Mouse (Mus musculus) lung, embryonic 16.5 days (tissue): ENCODE results near the gene Gm28710. TPM values are rescaled to one million over a fixed set of nuclear protein-coding genes. Genes with fewer than 3 reads are reported as not detected.

Experiments
- ATAC-seq: fragments of 200-750 bp; cut with Nextera tagmentation; 2 replicates; pipeline ENCODE4 v1.8.0; 2017; ENCODE audit warnings: low read depth, mild to moderate bottlenecking, moderate library complexity
- H3K27ac ChIP-seq: fragments of 300-500 bp; sonication (generic); 2 replicates; pipeline ENCODE4 v1.5.1; 2014; ENCODE audit warnings: mild to moderate bottlenecking, control low read depth, low read length
- H3K27me3 ChIP-seq: fragments of 300-500 bp; sonication (generic); 2 replicates; pipeline ENCODE4 v1.6.1; 2014; ENCODE audit warnings: low read depth, low read length, mixed read lengths; ENCODE audit not compliant: control insufficient read depth, insufficient read depth
- H3K36me3 ChIP-seq: fragments of 300-500 bp; sonication (generic); 2 replicates; pipeline ENCODE4 v1.6.1; 2014; ENCODE audit warnings: low read length; ENCODE audit not compliant: control insufficient read depth, insufficient read depth
- H3K4me1 ChIP-seq: fragments of 300-500 bp; sonication (generic); replicated peaks from 2 replicates; pipeline ENCODE4 v1.6.1; 2014; ENCODE audit warnings: low read length, mixed read lengths; ENCODE audit not compliant: control insufficient read depth, insufficient read depth
- H3K4me2 ChIP-seq: fragments of 300-500 bp; sonication (generic); 2 replicates; pipeline ENCODE4 v1.6.1; 2014; ENCODE audit warnings: low read depth, low read length, control low read depth
- H3K4me3 ChIP-seq: fragments of 300-500 bp; sonication (generic); 2 replicates; pipeline ENCODE4 v1.5.1; 2014; ENCODE audit warnings: mild to moderate bottlenecking, low read length, control low read depth
- H3K9ac ChIP-seq: fragments of 300-500 bp; sonication (generic); 2 replicates; pipeline ENCODE4 v1.6.1; 2014; ENCODE audit warnings: low read length, control low read depth
- H3K9me3 ChIP-seq: fragments of 300-500 bp; sonication (generic); 2 replicates; pipeline ENCODE4 v1.6.1; 2016; ENCODE audit warnings: low read length; ENCODE audit not compliant: control insufficient read depth
- WGBS: fragments of 180-500 bp; shearing (Covaris S2); extraction: QIAGEN DNeasy Blood & Tissue Kit; methylation state at CpG from one replicate; pipeline ENCODE4 v1.1.7; 2014; 5-methylcytosine and 5-hydroxymethylcytosine counted together
- polyA plus RNA-seq: library from polyadenylated mRNA; unstranded; fragments of >200 nt; fragmentation: Nextera tagmentation; extraction: Ambion mirVana; gene quantifications from 2 replicates; pipeline ENCODE4 v1.2.1, GENCODE M21; 2015

The Gm28710 gene
- polyA plus RNA-seq, 1 experiment from 2014 or later, result not detected

GRCm38 (mm10) chr5:16919791-16920190 lies 128.2 kb downstream of the Gm28710 start:
- ATAC-seq, result no peak
- WGBS, result 90% methylated on average over 8 of the region's 8 CpGs

DNA sequence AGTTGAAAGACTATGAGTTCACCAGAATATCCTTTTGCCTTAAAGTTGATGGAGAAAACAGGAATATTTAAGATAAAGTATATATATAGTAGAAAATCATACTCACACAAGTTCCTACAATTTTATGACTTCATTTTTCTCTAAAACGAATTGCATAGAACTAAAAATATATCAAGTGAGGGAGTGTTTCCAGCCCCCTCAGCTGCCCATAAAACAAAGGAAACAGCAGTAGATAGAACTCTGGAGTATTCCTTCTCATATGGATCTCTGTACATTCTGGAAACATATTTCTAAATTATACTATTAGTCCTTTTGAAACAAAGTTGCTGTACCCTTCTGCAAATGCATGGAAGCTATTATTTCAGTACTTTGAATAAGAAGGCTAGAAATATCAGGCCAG lies 130.9 kb downstream of the Gm28710 start:
- no peak overlapping the region for H3K9ac ChIP-seq
- H3K4me2 ChIP-seq, result no peak overlapping the region
- H3K27me3 ChIP-seq, result no peaks in the 10 kb centered on the region
- no peaks in the 10 kb centered on the region for H3K4me1 ChIP-seq
- 60% methylated on average over 1 of the region's 1 CpGs for WGBS
- no peaks in the 10 kb centered on the region for H3K9me3 ChIP-seq
- no peak for ATAC-seq
- no peak overlapping the region for H3K4me3 ChIP-seq
- H3K27ac ChIP-seq, result no peak overlapping the region
- H3K36me3 ChIP-seq, result no peaks in the 10 kb centered on the region

More at GRCm38 (mm10) chr5:16919791-16920190, 128.2 kb downstream of the Gm28710 start:
- H3K27me3 ChIP-seq, result no peaks in the 10 kb centered on the region
- H3K36me3 ChIP-seq, result no peaks in the 10 kb centered on the region
- no peak overlapping the region for H3K4me2 ChIP-seq
- H3K27ac ChIP-seq, result no peak overlapping the region
- no peak overlapping the region for H3K4me3 ChIP-seq
- no peak overlapping the region for H3K9ac ChIP-seq
- H3K4me1 ChIP-seq, result no peaks in the 10 kb centered on the region
- no peaks in the 10 kb centered on the region for H3K9me3 ChIP-seq

Other genes with a start within 250 kb of the Gm28710 start
- 1.6 and 1.9 TPM in 2 replicates for gene Hgf, start 238.3 kb upstream of the Gm28710 start, polyA plus RNA-seq